Comparison of ENCODE assay signal across 25 mouse cellular contexts in the genomic region with DNA sequence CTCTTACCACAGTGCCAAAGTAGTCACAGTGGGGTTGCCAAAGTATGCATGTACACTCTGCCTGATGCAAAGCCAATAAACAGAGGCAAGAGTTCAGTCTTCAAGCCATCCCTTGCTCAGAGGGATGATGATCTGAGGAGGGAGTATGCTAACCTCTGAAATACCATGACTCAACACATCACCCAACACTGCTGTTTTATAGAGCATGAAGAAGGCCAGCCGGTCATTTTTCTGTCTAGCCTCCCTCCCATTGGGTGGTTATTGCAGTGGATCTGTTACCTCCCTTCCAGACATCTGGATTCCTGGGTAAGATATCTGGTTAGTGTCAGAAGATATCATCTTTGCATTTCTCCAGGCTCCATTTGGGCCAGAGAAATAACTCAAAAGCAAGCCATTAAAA. TPM values are rescaled to one million over a fixed set of nuclear protein-coding genes. Genes with fewer than 3 reads are reported as not detected.
"Had no signal": no experiment of that assay in that cellular context is flagged by ENCODE, and none has a peak within 500 bp of the region (broad histone marks: within the 10 kb centered on the region; RNA-seq: fewer than 3 reads in every experiment).

No protein-coding gene starts in this region.

- H3K9me3 ChIP-seq: heart, embryonic 10.5 days; heart, embryonic 12.5 days; hindbrain, embryonic 10.5 days; hindbrain, embryonic 12.5 days; limb, embryonic 12.5 days; liver, embryonic 13.5 days; liver, embryonic 15.5 days had no signal

- H3K27ac ChIP-seq: gastrocnemius, adult 2 months; heart, embryonic 10.5 days; hindbrain, embryonic 10.5 days; hindbrain, embryonic 12.5 days; hindbrain, embryonic 14.5 days; layer of hippocampus, adult 2 months; left cerebral cortex, adult 2 months; limb, embryonic 12.5 days; liver, embryonic 13.5 days; liver, embryonic 15.5 days had no signal

- H3K4me3 ChIP-seq: gastrocnemius, adult 2 months; heart, embryonic 10.5 days; heart, embryonic 12.5 days; hindbrain, embryonic 10.5 days; hindbrain, embryonic 12.5 days; layer of hippocampus, adult 2 months; left cerebral cortex, adult 2 months; limb, embryonic 12.5 days; liver, embryonic 13.5 days; liver, embryonic 15.5 days had no signal

- H3K4me1 ChIP-seq: heart, embryonic 10.5 days; heart, embryonic 12.5 days; hindbrain, embryonic 10.5 days; hindbrain, embryonic 12.5 days; limb, embryonic 12.5 days; liver, embryonic 13.5 days; liver, embryonic 15.5 days had no signal

- H3K9ac ChIP-seq: heart, embryonic 12.5 days; hindbrain, embryonic 12.5 days; hindbrain, embryonic 14.5 days; limb, embryonic 12.5 days; liver, embryonic 13.5 days; liver, embryonic 15.5 days; liver, postnatal 0 days had no signal

- H3K4me2 ChIP-seq: heart, embryonic 12.5 days; hindbrain, embryonic 12.5 days; hindbrain, embryonic 14.5 days; limb, embryonic 12.5 days; liver, embryonic 11.5 days; liver, embryonic 13.5 days; liver, embryonic 15.5 days had no signal

- ATAC-seq: hindbrain, embryonic 16.5 days; inflammation-experienced regulatory T-cells, adult 6 months; intestine, embryonic 16.5 days; liver, postnatal 0 days had no signal

- DNase-seq: gastrocnemius, adult 2 months; gastrocnemius, postnatal 10 days; gastrocnemius, postnatal 25 days; heart, adult 18-20 months; heart, postnatal 10 days; heart, postnatal 4 days; kidney, adult 18-20 months; kidney, adult 8-10 months; kidney, postnatal 14 days; liver; liver, embryonic 13.5 days; liver, postnatal 0 days had no signal

- H3K27me3 ChIP-seq: heart, embryonic 12.5 days; hindbrain, embryonic 12.5 days; limb, embryonic 12.5 days; liver, embryonic 13.5 days; liver, embryonic 15.5 days had no signal

- H3K36me3 ChIP-seq: heart, embryonic 10.5 days; heart, embryonic 12.5 days; hindbrain, embryonic 10.5 days; hindbrain, embryonic 12.5 days; limb, embryonic 12.5 days; liver, embryonic 13.5 days; liver, embryonic 15.5 days had no signal

RNA-seq across cellular contexts. Expression of a gene that starts 34.2 kb away (rescaled TPM):
- polyA plus RNA-seq: inflammation-experienced regulatory T-cells, adult 6 months had no signal
